Mouse (Mus musculus) limb, embryonic 13.5 days (tissue): ENCODE measurements at regions not wholly inside any gene's neighbourhood (a gene's known extent, or its start where the extent isn't known, plus 50 kb on each side); places are given as distances from the start of the nearest gene placed in this dataset.

Experiments
- ATAC-seq: fragments of 200-750 bp; cut with Nextera tagmentation; 2 replicates; pipeline ENCODE4 v1.8.0; 2017; ENCODE audit warnings: low read depth, moderate number of reproducible peaks, moderate TSS enrichment; ENCODE audit not compliant: low FRiP score
- H3K27ac ChIP-seq: fragments of 300-500 bp; sonication (generic); 2 replicates; pipeline ENCODE4 v1.5.1; 2015; ENCODE audit warnings: inconsistent platforms, mild to moderate bottlenecking, moderate library complexity
- H3K27me3 ChIP-seq: fragments of 300-500 bp; sonication (generic); 2 replicates; pipeline ENCODE4 v1.6.1; 2015; ENCODE audit warnings: mild to moderate bottlenecking, inconsistent platforms
- H3K36me3 ChIP-seq: fragments of 300-500 bp; sonication (generic); 2 replicates; pipeline ENCODE4 v1.6.1; 2015; ENCODE audit warnings: inconsistent platforms, mild to moderate bottlenecking, moderate library complexity
- H3K4me1 ChIP-seq: fragments of 300-500 bp; sonication (generic); 2 replicates; pipeline ENCODE4 v1.6.1; 2015; ENCODE audit warnings: inconsistent platforms
- H3K4me2 ChIP-seq: fragments of 300-500 bp; sonication (generic); replicated peaks from 2 replicates; pipeline ENCODE4 v1.6.1; 2015; ENCODE audit warnings: inconsistent platforms, mild to moderate bottlenecking, moderate library complexity
- H3K4me3 ChIP-seq: fragments of 300-500 bp; sonication (generic); 2 replicates; pipeline ENCODE4 v1.5.1; 2015; ENCODE audit warnings: moderate library complexity, mild to moderate bottlenecking, inconsistent platforms
- H3K9ac ChIP-seq: fragments of 300-500 bp; sonication (generic); 2 replicates; pipeline ENCODE4 v1.6.1; 2015; ENCODE audit warnings: mild to moderate bottlenecking, inconsistent platforms
- H3K9me3 ChIP-seq: fragments of 300-500 bp; sonication (generic); 2 replicates; pipeline ENCODE4 v1.6.1; 2016; ENCODE audit warnings: inconsistent platforms
- WGBS: fragments of 180-500 bp; shearing (Covaris S2); methylation state at CpG from one replicate; pipeline ENCODE4 v1.1.7; 2015; 5-methylcytosine and 5-hydroxymethylcytosine counted together

DNA sequence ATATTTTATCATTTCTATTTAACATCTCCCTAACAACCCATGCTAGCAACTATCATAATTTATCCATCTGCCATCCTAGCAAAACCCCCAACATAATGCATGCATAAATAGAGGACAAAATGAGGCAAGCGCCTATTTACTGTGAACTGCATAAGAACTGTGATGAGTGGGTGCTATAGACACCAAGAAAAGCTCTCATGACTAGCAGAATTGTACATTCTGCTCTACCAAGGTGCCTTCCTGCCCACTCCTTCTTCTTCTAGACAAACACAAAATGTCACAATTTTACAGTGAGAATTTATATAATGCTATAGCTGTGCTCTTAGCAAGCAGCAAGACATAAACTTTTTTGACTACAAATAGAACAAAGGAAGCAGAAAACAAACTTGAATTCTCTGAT, 305.9 kb downstream of the Brinp1 start:
- ATAC-seq = no peak
- WGBS = 89% methylated on average over 1 of the region's 1 CpGs
- no peak overlapping the region for H3K4me3 ChIP-seq

DNA sequence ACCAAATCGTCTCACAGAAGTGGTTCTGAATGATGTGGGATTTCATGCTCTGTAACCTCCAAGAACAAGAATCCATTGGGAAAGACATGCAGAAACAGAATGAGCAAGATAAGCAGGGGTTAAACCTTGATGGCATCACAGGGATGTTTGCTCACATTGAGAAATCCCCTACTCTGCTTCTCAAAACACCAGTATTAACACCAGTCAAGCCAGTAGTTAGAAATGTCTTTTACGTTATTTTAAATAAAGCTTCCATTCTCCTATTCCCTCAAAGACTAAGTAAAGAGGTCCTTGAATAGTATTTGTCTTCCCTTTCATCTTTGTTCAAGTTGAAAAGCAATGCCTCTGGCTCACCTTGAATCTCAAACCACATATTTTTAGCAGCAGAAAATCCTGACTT, 320.9 kb downstream of the Brinp1 start:
- Histone ChIP-seq H3K4me3 (no peak overlapping the region), H3K27ac (no peak overlapping the region), H3K9ac (no peak overlapping the region), H3K4me1 (0 out of 2 replicates have a peak, but pooled peaks cover 4% of the 10 kb centered on the region), H3K4me2 (no peak overlapping the region), H3K27me3 (no peaks in the 10 kb centered on the region), H3K36me3 (no peaks in the 10 kb centered on the region), H3K9me3 (no peaks in the 10 kb centered on the region)
- ATAC-seq = no peak
- WGBS = 80% methylated on average over 2 of the region's 2 CpGs

More for the DNA sequence above, 305.9 kb downstream of the Brinp1 start:
- H3K9ac ChIP-seq = no peak overlapping the region
- H3K36me3 ChIP-seq = no peaks in the 10 kb centered on the region
- no peaks in the 10 kb centered on the region for H3K27me3 ChIP-seq
- no peaks in the 10 kb centered on the region for H3K4me1 ChIP-seq
- H3K4me2 ChIP-seq = no peak overlapping the region
- H3K9me3 ChIP-seq = no peaks in the 10 kb centered on the region
- H3K27ac ChIP-seq = no peak overlapping the region

DNA sequence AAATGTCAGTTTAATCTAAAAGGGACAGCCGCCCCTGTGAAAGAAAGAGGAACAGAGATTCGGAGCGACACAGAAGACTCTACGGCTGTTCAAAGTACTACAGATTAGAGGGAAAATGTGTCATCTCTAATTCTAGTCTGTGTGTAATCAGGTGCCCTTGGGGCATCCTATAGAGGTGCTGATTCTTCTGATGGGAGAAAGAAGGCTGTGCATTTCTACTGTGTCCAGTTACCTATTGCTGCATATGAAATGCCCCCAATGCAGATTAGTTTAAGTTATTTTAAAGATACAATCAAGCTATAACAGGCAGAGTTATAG, 330.2 kb downstream of the Brinp1 start:
- no peak for ATAC-seq
- 73% methylated on average over 4 of the region's 4 CpGs for WGBS
- Histone ChIP-seq H3K4me1 (no peaks in the 10 kb centered on the region), H3K4me2 (no peak overlapping the region), H3K9ac (no peak overlapping the region), H3K9me3 (no peaks in the 10 kb centered on the region), H3K4me3 (no peak overlapping the region), H3K36me3 (no peaks in the 10 kb centered on the region), H3K27me3 (no peaks in the 10 kb centered on the region), H3K27ac (no peak overlapping the region)

DNA sequence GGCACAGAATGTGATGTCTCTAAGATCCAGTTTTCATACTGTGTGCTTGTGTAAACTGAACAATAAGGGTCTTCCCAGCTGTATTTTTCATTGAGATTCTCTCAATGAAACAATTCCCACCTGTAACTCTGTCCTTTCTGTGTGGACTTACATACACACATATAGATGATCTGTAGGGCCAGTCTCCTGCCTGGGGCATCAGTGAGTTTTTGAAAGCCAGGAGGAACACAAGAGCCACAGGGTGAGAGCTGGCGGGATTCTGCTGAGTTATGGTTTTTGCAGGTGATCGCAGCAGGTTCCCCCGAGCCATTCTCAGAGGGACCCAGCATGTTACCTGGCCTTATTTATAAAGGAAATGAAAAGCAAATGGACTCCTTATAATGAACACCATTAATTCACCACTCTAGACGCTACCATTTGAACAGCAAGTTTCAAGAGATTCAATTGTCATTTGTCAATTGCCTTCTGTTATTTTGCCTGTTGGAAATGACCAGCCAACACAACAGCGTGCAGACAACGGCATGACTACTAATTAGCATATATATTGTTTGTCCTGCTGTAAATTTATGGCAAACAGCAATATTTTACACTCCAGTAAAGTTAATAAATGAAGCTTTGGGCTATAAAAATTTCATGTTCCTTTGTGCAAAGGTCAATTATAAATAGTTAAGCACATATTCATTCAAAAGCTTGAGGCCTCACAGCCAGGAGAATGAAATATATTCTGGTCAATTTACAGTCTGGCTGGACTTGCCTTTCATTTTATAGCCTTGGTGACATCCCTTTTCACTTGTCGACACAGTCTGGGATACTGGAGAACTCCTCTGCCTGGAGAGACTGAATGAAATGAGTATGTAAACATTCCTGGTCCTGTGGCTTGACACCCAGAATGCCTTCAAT, 330.8 kb downstream of the Brinp1 start:
- Histone ChIP-seq H3K36me3 (no peaks in the 10 kb centered on the region), H3K27me3 (no peaks in the 10 kb centered on the region), H3K4me1 (no peaks in the 10 kb centered on the region), H3K9me3 (no peaks in the 10 kb centered on the region), H3K4me3 (no peak overlapping the region), H3K4me2 (no peak overlapping the region), H3K9ac (no peak overlapping the region), H3K27ac (no peak overlapping the region)
- no peak for ATAC-seq
- WGBS = 62% methylated on average over 7 of the region's 7 CpGs

DNA sequence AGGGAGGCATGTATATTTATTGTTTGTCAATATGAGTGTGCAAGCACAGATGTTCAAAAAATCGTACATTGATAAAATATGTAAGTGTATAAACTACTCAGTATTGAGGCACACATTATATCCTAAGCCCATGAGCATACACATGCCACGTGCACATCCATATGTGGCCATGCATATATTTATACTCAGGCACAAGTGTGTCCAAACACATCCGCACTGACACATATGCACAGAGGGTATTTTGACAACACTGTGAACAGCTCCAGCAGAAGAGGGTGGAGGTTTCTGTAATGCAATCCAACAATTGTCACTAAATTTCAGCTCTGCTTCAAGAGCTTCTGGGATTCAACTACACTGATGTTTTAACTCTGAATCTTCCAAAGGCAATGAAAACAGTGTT, 333.6 kb downstream of the Brinp1 start:
- H3K4me1 ChIP-seq = no peaks in the 10 kb centered on the region
- H3K9me3 ChIP-seq = no peaks in the 10 kb centered on the region
- H3K4me3 ChIP-seq = no peak overlapping the region
- H3K27ac ChIP-seq = no peak overlapping the region
- no peak overlapping the region for H3K4me2 ChIP-seq
- H3K27me3 ChIP-seq = no peaks in the 10 kb centered on the region
- no peaks in the 10 kb centered on the region for H3K36me3 ChIP-seq
- 85% methylated on average over 3 of the region's 3 CpGs for WGBS
- no peak for ATAC-seq
- no peak overlapping the region for H3K9ac ChIP-seq

DNA sequence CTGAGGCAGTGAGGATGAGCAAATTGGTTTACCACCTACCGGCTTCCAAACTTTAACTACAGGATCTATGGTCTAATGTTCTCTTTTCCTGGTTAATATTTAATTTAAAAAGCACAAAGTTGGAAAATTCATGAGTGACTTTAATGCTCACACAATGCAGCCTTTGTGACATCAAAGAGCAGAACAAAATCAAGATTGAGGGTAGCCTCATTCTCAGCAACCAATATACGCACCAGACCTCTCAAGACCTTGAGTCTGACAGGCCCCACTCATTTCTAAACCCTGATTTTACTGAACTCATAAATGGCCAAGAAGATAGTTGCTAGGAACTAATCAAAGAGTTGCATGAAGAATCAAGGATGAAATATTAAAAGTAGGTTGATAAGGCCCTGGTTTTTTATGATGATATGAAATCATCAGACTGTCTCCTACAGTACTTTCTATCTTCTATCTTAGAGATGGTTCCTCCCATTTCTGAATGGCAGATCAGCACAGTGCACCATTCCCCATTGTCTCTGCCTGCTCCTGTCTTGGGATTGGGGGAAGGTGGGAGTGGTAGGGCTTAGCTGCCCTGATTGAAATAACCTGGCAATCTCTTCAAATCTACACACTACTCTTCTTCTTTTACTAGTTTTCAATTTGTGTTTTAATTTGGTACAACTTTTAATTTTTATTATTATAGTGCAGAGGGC, 338.3 kb downstream of the Brinp1 start:
- no peak overlapping the region for H3K4me3 ChIP-seq
- H3K4me2 ChIP-seq = no peak overlapping the region
- WGBS = 84% methylated on average over 2 of the region's 2 CpGs
- H3K27me3 ChIP-seq = no peaks in the 10 kb centered on the region
- H3K27ac ChIP-seq = no peak overlapping the region
- H3K9me3 ChIP-seq = no peaks in the 10 kb centered on the region
- no peaks in the 10 kb centered on the region for H3K36me3 ChIP-seq
- H3K4me1 ChIP-seq = peaks cover 5% of the 10 kb centered on the region; the same call in 1 of the 2 replicates
- no peak for ATAC-seq
- no peak overlapping the region for H3K9ac ChIP-seq

DNA sequence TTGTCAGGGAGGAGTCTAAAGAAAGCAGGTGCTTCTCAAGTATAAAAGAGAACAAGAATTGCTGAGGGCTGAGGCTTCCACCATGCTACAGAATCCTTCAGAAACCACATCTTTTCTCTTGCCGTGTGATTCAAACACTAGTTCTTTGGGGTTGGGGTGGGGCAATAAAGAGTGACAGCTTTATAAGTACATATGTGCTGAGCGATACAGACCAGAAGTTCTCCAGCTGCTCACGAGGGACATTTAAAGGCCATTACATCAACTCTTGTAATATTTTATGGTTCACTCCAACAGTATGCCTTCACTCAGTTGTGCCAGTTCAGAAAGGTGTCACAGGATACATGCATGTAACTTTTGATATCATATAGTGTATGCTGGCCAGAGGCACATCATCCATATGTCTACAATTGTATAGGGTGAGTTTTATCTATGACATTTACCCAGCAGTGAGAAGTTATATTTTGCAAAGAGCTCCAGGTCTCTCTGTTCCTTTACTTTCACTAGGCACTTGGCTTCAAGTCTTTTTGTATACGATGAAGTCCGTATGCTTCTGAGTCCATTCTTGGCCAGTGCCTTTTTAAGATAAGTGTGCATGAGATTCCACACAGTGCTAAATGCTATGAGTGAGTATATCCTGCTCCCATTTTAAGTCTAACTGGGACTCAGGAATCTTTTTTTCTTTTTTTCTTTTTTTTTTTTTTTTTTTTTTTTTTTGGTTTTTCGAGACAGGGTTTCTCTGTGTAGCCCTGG, 341.8 kb downstream of the Brinp1 start:
- Histone ChIP-seq H3K4me2 (no peak overlapping the region), H3K9me3 (no peaks in the 10 kb centered on the region), H3K4me3 (no peak overlapping the region), H3K27me3 (no peaks in the 10 kb centered on the region), H3K4me1 (peaks cover 5% of the 10 kb centered on the region; the same call in 1 of the 2 replicates), H3K9ac (no peak overlapping the region), H3K36me3 (no peaks in the 10 kb centered on the region), H3K27ac (no peak overlapping the region; the same call in 1 of the 2 replicates)
- WGBS = 41% methylated on average over 5 of the region's 6 CpGs
- ATAC-seq = peak; percentile 93

DNA sequence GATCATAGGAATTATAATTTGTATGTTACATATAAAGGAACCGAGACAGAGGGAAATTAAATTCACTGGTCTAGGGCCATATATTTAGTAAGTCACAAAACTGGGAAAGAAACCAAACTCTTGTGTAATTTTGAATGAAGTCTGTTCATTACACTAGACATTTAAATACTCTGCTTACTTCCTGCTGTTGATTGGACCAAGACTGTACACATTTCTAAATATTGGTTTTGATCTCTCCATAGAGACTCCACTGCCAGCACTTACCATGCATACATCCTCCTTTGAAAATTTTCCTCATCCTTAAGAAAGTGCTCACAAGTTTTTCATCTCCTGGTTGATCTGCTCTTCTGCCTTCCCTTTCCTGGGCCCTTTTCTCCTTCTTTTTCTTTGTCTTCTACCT, 358.9 kb downstream of the Brinp1 start:
- Histone ChIP-seq H3K27me3 (no peaks in the 10 kb centered on the region), H3K4me2 (no peak overlapping the region), H3K36me3 (no peaks in the 10 kb centered on the region), H3K27ac (no peak overlapping the region), H3K4me3 (no peak overlapping the region), H3K9me3 (no peaks in the 10 kb centered on the region), H3K4me1 (no peaks in the 10 kb centered on the region), H3K9ac (no peak overlapping the region)
- no peak for ATAC-seq
- WGBS = 71% methylated on average over 1 of the region's 1 CpGs

DNA sequence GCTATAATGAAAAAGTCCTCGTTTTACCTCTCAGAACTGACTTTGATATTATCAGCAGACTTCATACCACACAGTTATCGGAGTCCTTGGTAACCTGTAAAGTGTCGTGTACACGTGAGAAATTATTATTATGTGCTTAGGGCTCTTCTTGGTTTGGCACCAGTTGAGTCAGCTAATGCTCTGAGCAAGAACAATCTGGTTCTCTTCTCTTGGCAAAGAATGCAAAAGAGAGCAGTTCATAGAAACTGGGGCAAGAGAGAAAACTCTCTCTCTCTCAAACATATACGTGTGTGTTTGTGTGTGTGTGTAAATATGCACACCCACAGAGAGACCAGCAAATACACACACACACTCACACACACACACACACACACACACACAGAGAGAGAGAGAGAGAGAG, 378.8 kb downstream of the Brinp1 start:
- H3K27ac ChIP-seq = no peak overlapping the region
- no peak overlapping the region for H3K9ac ChIP-seq
- no peak overlapping the region for H3K4me2 ChIP-seq
- no peaks in the 10 kb centered on the region for H3K36me3 ChIP-seq
- H3K4me1 ChIP-seq = no peaks in the 10 kb centered on the region
- no peak overlapping the region for H3K4me3 ChIP-seq
- H3K9me3 ChIP-seq = no peaks in the 10 kb centered on the region
- ATAC-seq = no peak
- 80% methylated on average over 5 of the region's 5 CpGs for WGBS
- no peaks in the 10 kb centered on the region for H3K27me3 ChIP-seq

DNA sequence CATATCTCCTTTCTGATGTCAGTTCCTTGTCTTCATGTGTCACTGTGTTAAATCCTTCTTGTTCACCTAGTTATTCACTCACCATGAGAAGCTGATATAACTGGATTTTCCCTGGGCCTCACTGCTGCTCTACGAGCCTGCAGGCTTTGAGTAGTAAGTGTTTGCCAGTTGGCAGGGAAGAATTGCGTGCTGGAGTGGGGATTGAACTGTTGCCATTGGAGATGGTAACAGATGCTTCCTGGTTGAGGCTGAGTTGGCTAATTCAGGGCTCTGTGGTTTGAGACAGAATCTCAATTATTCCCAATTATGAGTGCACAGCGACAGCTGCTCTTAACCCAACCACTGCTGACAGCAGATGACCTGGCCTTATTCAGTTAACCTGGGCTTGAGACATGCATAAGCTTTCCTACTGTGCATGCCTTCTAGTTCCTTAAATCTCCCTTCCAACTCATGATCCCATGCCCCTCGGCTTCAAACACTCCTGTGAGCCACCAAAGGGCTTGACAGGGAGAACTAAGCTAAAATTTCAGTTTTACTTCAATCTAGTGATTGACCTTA, 379.5 kb downstream of the Brinp1 start:
- H3K27ac ChIP-seq = no peak overlapping the region
- no peaks in the 10 kb centered on the region for H3K4me1 ChIP-seq
- H3K27me3 ChIP-seq = no peaks in the 10 kb centered on the region
- no peak overlapping the region for H3K4me2 ChIP-seq
- WGBS = 78% methylated on average over 4 of the region's 4 CpGs
- H3K36me3 ChIP-seq = no peaks in the 10 kb centered on the region
- H3K4me3 ChIP-seq = no peak overlapping the region
- no peak for ATAC-seq
- no peaks in the 10 kb centered on the region for H3K9me3 ChIP-seq
- no peak overlapping the region for H3K9ac ChIP-seq

DNA sequence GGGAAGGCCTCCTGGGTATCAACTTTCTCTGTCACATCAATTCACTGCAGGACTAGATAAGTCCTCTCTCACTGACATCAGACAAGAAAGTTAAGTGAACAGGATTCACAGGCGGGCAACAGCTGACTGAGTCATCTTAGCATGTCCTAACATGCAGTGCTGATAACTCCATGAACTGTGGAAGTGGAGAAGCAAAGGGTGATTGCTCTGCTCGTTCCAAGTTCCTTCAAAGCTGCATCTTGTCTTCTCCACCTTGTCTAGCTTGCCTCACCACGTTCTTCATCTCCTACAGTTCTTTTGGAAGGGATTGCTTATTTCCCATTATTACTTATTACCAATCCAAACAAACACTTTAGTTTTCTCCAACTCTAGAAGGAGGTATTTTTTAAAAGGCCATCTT, 380.9 kb downstream of the Brinp1 start:
- Histone ChIP-seq H3K4me2 (no peak overlapping the region), H3K4me3 (no peak overlapping the region), H3K36me3 (no peaks in the 10 kb centered on the region), H3K27me3 (no peaks in the 10 kb centered on the region), H3K27ac (no peak overlapping the region), H3K9ac (no peak overlapping the region), H3K4me1 (no peaks in the 10 kb centered on the region), H3K9me3 (no peaks in the 10 kb centered on the region)
- no peak for ATAC-seq
- WGBS = 69% methylated on average over 3 of the region's 3 CpGs

DNA sequence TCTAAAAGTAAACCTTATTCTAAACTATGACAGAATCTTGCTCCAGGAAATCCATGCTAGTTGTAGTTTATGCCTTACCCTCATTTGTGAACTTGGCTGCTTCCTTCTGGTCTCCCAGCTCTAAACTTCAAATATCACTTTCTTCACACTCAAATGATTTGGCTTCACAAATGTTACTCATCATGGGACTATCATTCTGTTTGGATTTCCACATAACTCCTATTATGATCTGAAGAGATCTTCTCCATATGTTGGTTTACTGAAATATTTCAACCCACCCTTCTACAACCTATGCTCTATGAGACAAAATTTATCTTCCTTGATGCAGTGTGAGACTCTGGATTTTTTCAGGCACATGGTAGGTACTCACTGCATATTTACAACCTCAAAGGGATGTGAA, 381.7 kb downstream of the Brinp1 start:
- no peak overlapping the region for H3K9ac ChIP-seq
- no peak overlapping the region for H3K4me3 ChIP-seq
- ATAC-seq = no peak
- no peaks in the 10 kb centered on the region for H3K9me3 ChIP-seq
- no peak overlapping the region for H3K27ac ChIP-seq
- H3K4me1 ChIP-seq = no peaks in the 10 kb centered on the region
- H3K4me2 ChIP-seq = no peak overlapping the region
- no peaks in the 10 kb centered on the region for H3K36me3 ChIP-seq
- no peaks in the 10 kb centered on the region for H3K27me3 ChIP-seq
